Mouse (Mus musculus) lung, postnatal 25 days (tissue): ENCODE results near the gene Ssna1.

ENCODE experiments used
- DNase-seq: peaks from one replicate; pipeline ENCODE4 v3.0.0; 2022; ENCODE audit warnings: low spot score

Ssna1 gene

DNA sequence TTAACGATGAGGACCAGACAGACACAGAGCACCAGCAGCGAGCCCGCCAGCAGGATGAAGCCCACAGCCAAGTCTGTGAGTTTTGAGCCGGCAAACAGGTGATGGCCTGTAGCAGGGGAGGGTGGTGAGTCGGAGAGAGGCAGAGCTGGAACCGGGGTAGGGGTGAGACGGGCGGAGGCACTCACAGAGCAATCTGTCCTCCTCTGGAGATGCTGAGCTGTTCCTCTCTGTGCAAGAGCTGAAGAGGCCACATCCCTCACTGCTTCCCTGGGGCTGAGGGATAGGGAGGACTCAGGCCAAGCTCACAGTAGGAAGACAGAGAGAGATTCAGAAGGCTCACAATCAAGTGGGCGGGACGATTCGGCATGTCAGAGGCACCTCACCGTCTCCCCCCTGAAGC lies 41.2 kb downstream of the Ssna1 start:
- no peak for DNase-seq

DNA sequence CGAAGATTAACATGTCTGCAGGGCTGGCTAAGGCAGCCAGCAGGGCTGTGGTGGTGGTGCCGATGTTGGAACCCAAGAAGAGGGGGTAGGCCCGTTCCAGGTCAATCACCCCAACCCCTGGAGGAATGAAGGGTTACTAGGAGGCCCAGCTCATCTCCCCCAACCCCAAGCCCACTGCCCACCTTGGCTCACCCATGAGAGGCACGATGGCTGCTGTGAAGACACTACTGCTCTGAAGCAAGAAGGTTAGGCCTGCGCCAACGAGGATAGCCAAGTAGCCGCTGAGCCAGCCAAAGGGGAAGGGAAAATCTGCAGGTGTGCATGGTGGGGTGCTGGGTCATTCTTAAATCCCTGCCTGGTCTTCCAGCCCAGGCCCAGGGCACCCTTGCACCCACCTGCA lies 41.7 kb downstream of the Ssna1 start:
- DNase-seq = no peak

DNA sequence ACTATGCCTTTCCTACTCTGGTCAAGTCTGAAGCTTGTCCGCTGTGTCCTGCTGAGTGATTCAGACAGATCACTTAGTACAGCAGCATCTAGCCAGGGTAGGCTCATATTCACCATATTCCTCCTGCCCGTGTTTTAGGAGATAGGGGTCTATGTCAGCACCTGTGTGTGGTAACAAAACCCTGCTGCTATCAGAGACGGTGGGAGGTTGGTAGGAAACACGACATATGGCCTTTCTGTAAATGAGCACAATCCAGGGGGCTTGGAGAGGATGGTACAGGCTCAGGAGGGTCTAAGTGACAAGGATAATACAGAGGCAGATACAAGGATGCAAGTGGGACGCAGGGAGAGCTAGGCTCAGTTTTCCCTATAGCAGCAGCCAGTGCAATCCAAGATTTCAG lies 42.7 kb downstream of the Ssna1 start:
- DNase-seq = no peak

DNA sequence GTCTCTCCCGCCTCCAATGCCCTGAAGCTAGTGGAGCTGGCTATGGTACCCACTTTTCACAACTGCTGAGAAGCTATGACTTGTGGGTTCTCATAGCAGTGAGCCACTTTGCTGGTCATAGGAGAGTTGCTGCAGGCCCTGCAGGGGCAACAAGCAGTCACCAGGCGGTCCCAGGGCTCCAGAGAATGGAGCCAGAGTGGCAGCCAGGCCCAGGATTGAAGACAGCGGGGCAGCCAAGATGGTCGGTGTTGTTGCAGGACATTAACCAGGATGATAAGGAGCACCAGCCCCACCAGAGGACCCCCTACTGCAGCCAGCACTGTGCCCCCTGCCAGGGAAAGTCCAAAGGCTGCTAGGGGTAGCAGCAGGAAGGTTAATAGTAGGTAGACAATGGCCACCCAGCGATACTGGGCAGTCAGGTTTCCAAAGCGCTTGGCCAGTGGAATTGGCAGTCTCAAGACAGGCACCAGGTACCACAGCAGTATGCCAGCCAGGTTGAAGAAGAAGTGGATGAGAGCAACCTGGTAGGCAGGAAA lies 43.2 kb downstream of the Ssna1 start:
- no peak for DNase-seq

DNA sequence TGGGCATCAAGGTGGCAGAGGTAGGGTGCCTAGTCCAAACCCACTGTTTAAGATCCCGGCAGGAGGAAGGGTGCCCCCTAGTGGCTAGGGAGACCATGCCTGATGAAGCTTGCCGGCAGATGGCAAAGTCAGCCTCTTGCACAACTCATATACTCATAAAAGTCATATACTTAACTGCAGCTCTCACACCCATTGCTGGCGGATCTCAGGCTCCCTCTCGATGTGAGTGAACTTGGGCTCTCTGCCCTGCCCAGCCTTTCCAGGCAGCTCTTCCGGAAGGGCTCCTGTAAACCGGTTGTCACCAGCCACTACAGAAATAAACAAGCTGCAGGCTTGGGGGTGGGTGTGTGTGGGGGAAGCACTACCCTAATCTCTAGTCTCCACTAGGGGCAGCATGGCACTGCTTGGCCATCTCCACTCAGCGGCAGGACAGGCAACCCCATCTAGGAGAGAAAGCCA lies 43.8 kb downstream of the Ssna1 start:
- DNase-seq = peak; percentile 95

DNA sequence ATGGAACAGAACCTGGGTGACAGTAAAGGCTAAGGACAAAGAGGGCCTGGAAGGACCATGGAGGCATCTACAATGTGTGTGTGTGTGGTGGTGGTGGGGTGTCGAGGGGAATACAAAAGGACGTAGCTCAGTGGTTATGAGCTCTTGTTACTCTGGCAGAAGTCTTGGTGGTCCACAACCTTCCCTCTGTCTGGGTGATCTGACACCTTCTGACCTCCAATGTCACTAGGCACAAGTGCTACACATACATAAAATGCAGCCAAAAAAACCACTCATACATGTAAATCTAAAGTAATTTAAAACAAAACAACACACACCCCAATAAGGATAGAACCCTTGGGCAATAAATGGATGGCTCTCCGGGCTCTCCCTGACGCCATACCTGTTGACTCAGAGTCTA lies 44.8 kb downstream of the Ssna1 start:
- DNase-seq = no peak

DNA sequence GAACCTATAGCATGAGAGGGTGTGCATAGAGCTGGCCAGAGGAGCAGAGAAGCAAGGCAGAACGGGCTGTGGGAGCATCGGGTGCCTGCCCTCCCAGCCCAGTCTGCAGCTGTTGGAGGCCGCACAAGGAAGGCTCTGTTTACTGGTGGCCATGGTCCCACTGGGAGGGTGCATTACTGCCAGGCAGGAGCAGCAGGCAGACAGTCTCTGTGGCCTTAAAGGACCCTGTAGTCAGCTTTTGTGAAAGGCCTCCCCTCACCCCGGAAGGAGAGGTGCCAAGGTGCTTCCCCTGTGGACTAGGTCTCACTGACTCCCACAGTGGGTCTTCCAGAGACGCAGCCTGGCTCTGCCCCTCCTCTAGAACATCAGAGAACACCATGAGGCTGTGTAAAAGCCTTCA lies 45.4 kb downstream of the Ssna1 start:
- DNase-seq = no peak

DNA sequence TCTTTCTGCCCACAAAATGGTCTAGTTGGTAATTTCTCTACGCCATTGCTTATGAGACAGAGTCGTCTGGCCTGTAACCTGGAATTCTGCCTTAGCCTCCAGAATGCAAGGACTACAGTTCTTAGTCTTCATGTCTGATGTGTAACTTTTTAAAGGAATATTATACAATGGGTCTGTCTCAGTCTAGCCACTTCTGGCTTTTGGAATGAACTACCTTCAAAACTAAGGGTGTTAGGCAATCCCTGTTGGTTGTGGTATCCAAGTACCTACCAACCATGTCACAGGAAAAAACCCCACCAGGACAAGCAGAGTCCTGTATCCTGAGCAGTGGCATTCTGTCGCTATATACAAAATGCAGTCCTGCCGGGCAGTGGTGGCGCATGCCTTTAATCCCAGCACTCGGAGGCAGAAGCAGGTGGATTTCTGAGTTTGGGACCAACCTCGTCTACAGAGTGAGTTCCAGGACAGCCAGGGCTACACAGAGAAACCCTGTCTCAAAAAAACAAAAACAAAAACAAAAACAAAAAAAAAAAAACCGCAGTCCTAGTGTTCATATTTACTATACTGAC lies 46.3 kb downstream of the Ssna1 start:
- DNase-seq = no peak

DNA sequence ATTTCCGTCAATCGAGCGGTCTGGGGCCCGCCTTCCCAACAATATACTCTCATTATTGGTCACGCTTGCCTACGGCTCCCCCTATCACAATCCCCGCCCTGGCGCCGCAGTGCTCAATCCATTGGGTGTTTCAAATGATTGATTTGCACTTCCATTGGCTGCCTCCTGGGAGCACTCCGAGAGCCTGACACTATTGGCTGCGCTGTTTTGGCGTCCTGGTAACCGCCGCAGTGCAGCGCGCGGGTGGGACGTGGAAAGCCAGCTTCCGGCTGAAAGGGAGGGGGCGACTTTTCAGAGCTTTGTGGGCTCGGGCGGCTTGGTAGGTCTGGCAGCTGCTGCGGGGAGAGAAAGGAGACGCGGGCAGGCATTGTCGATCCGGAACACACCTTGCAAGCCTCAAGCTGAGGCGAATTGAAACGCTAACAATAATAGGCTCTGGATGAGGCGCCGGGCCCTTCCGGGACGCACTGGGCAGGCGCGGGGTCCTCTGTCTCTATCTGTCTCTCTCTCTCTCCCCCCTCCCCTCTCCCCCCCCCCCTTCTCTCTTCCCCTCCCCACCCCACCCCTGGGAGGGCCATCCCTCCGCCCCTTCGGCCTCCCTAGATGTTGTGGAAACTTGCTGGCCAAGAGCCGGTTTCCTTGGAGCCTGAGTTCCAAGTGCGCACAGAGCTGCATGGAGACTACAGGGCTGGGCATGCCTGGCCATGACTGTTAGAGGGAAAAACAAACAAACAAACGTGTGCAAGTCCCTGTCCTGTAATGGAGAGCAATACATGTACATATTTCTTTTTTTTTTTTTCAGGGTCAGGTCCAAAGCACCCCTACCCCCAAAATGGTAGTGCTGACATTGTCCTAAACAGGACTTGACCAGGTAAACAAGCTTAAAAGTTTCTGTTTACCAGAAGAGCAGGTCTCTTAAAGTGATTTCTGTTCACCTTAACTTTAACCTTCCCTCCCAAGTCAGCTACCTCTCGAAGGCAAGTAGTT lies 47.2 kb downstream of the Ssna1 start:
- peak; percentile 100 for DNase-seq

DNA sequence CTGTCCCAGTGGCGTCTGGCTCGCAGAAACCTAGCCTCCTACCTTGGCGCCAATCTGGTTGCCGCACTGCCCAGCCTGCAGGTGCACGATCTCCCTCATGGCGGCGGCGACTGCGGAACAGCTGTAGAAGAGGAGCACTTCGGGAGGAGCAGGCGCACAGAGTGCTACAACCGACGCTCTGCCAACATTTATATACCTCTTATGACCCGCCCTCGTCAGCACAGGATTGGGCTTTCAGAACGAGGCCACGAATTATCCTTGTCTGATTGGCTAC lies 47.8 kb downstream of the Ssna1 start, which contains the start of gene Tubb4b:
TSS of gene Tubb4b (minus strand) at position 211 of the 274 bp plus-strand sequence.
- DNase-seq = no peak

DNA sequence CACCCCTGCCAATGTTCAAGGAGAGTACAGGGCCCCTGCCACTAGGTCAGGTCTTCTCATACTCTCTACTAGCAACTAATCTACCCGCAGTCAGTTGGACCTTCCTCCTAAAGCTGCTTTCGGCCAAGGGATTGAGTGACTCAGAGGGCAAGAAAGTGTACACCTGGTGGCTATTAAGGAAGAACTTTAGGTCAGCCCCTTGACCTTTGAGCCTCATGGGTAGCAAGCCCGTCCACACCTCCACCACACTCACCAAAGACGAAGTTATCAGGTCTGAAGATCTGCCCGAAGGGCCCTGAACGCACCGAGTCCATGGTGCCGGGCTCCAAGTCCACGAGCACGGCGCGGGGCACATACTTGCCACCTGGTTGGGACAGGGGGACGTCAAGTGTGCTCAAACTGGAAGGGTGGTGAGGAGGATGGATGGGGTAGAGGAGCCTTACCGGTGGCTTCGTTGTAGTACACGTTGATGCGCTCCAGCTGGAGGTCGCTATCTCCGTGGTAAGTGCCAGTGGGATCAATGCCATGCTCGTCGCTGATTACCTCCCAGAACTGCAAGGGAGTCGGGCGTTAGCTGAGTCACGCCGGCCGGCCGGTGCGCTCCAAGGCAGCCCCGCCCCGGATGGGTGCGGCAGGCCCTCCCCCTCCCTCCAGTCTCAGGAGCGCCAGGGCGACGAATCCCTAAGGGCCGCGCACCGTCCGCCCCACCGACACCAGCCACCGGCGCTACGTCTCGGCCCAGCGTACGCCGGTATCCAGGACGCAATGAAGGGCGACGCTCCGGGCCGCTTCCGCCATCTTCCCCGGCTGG lies 48.4 kb downstream of the Ssna1 start:
- peak; percentile 87 for DNase-seq

DNA sequence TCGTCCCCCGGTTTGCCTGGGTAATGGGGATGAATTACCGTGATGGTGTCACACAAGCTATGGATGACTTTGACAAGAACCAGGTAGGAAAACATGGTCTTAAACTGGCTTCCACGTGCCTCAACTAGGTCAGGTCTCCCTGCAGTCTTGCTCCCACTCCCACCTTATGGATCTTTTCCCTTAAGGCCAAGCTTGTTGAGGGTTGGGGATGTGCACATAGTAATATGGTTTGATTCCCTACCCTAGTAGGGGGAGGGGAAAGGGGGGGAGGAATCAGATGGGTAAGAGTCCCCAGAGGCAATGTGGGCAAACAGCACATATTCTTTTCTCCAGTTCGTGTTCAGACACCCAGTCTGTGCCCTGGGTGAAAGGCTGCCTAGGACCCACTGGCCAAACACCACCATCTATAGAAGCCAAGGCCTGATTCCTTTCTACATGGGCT lies 50.9 kb downstream of the Ssna1 start:
- DNase-seq = no peak
